Mouse (Mus musculus) erythroblast, embryonic 14.5 days (primary cell): ENCODE measurements around the gene Gm49673.
"Not testable (repeated sequence)": the region's sequence is repeated elsewhere in the genome, so short reads cannot be mapped to it uniquely, and the experiment has no call there.

Experiments
- GATA1 ChIP-seq: IDR thresholded peaks from 2 replicates; pipeline ENCODE4 v1.6.1; 2012; ENCODE audit warnings: low read length, inconsistent platforms, mixed read lengths
- TAL1 ChIP-seq: IDR thresholded peaks from 3 replicates; pipeline ENCODE4 v1.6.1; 2012; ENCODE audit warnings: low read length, inconsistent platforms, mixed read lengths

- not testable (repeated sequence) for TF ChIP-seq GATA1, TAL1
Observed at GRCm38 (mm10) chr17:8046178-8046577, 101.4 kb downstream of the Gm49673 start.
